Comparison of ENCODE assay signal across 14 mouse cellular contexts in genomic region chr2:90509268-90509667, GRCm38 (mm10).
DNase-seq lines count a peak whose midpoint lies in the region; ATAC-seq and TF ChIP-seq lines count a peak whose summit lies in the region.
"Had no signal": no experiment of that assay in that cellular context is flagged by ENCODE, and none has a peak within 500 bp of the region (broad histone marks: within the 10 kb centered on the region; RNA-seq: fewer than 3 reads in every experiment).

No protein-coding gene starts in this region.

- H3K4me1 ChIP-seq in MEL (ENCODE audit: control insufficient read depth in 1 of 2, insufficient read depth in 2 of 2, low read length in 2 of 2), result peaks cover 2 to 7% of the 10 kb centered on the region in 2 experiments
- 0 out of 2 replicates have a peak, but pooled peaks cover 2% of the 10 kb centered on the region for H3K4me1 ChIP-seq in forebrain, embryonic 11.5 days (replicated peaks; ENCODE audit: control insufficient read depth, insufficient read depth, low read length)
- H3K4me1 ChIP-seq: limb, embryonic 13.5 days had no signal

- intact Hi-C loops in heart, postnatal 10 days (cut with DNase I), result no loop called here

- no peak overlapping the region for H3K9ac ChIP-seq in MEL (ENCODE audit: control insufficient read depth, low read depth, low read length, poor library complexity, severe bottlenecking)
- no peak overlapping the region for H3K9ac ChIP-seq in forebrain, embryonic 11.5 days (ENCODE audit: low read length)
- H3K9ac ChIP-seq: embryonic facial prominence, embryonic 15.5 days; limb, embryonic 13.5 days; liver, postnatal 0 days had no signal

- no peak overlapping the region for H3K4me2 ChIP-seq in forebrain, embryonic 11.5 days (ENCODE audit: low read depth, low read length, severe bottlenecking)
- H3K4me2 ChIP-seq: embryonic facial prominence, embryonic 15.5 days; limb, embryonic 13.5 days had no signal

- no peak for TF ChIP-seq EP300 in MEL (IDR thresholded peaks at IDR 0.05; ENCODE audit: low read depth in 1 of 2, low read length in 2 of 2)

- peaks cover 6% of the 10 kb centered on the region; the same call in 1 of the 2 replicates for H3K79me2 ChIP-seq in MEL (ENCODE audit: control insufficient read depth, insufficient read depth, low read length, poor library complexity)

- H3K27ac ChIP-seq in MEL (ENCODE audit: control insufficient read depth, low read depth, low read length), result no peak overlapping the region
- no peak overlapping the region for H3K27ac ChIP-seq in forebrain, embryonic 11.5 days (ENCODE audit: low read depth, low read length)
- H3K27ac ChIP-seq: embryonic facial prominence, embryonic 15.5 days; limb, embryonic 13.5 days had no signal

- no peak overlapping the region for H3K4me3 ChIP-seq in MEL (ENCODE audit: control insufficient read depth in 1 of 2, insufficient read depth in 1 of 2, low read depth in 2 of 2, low read length in 2 of 2)
- H3K4me3 ChIP-seq in forebrain, embryonic 11.5 days (ENCODE audit: low read depth, low read length), result no peak overlapping the region
- H3K4me3 ChIP-seq: embryonic facial prominence, embryonic 15.5 days; limb, embryonic 13.5 days had no signal

- DNase-seq in 3134 (ENCODE audit: extremely low read depth, insufficient read length, low spot score) (peak; percentile 81), MEL (ENCODE audit: low read depth, low spot score) (no peak)
- peak; percentile 81 to 84 for DNase-seq in adrenal gland, postnatal 36 days
- peak; percentile 46 to 56 for DNase-seq in heart, postnatal 10 days
- no peak for DNase-seq in layer of hippocampus, postnatal 10 days (ENCODE audit: low spot score in 2 of 2)
- DNase-seq in kidney, postnatal 10 days, result no peak
- no peak for DNase-seq in forebrain, embryonic 11.5 days (ENCODE audit: low spot score)
- DNase-seq: cerebellum, adult 18-20 months; liver, postnatal 0 days had no signal

- H3K9me3 ChIP-seq in MEL (replicated peaks; ENCODE audit: insufficient read depth, low read length), result no peaks in the 10 kb centered on the region
- H3K9me3 ChIP-seq in forebrain, embryonic 11.5 days (ENCODE audit: control insufficient read depth, low read length), result no peaks in the 10 kb centered on the region
- H3K9me3 ChIP-seq: embryonic facial prominence, embryonic 15.5 days; limb, embryonic 13.5 days had no signal

- H3K36me3 ChIP-seq in MEL (ENCODE audit: control insufficient read depth in 1 of 2, insufficient read depth in 2 of 2, low read length in 2 of 2), result peaks cover 0 to 4% of the 10 kb centered on the region in 2 experiments; a peak in 2 of 4 replicates
- no peaks in the 10 kb centered on the region for H3K36me3 ChIP-seq in forebrain, embryonic 11.5 days (ENCODE audit: control insufficient read depth, insufficient read depth, low read length)
- H3K36me3 ChIP-seq: embryonic facial prominence, embryonic 15.5 days; limb, embryonic 13.5 days had no signal

- WGBS in forebrain, embryonic 11.5 days, result 95% methylated on average over 4 of the region's 4 CpGs

- ATAC-seq in forebrain, embryonic 11.5 days (replicated peaks; ENCODE audit: low FRiP score), result no peak
- ATAC-seq: forebrain, embryonic 14.5 days; intestine, postnatal 0 days; liver, postnatal 0 days had no signal

- no peak for TF ChIP-seq POLR2A in MEL (IDR thresholded peaks at IDR 0.05; ENCODE audit: control insufficient read depth in 1 of 2, insufficient read depth in 1 of 2, low read depth in 1 of 2, low read length in 2 of 2, poor library complexity in 1 of 2)

- no peak for TF ChIP-seq CTCF in MEL (IDR thresholded peaks at IDR 0.05 in 2 of 3, conservative IDR thresholded peaks at IDR 0.05 in 1 of 3; ENCODE audit: control insufficient read depth in 1 of 3, insufficient read depth in 1 of 3, low read depth in 2 of 3, low read length in 3 of 3, poor library complexity in 1 of 3, severe bottlenecking in 1 of 3)

- no peak for TF ChIP-seq RAD21 in MEL (IDR thresholded peaks at IDR 0.05; ENCODE audit: low read depth, low read length)

- no peaks in the 10 kb centered on the region for H3K27me3 ChIP-seq in MEL (ENCODE audit: control insufficient read depth in 1 of 2, insufficient read depth in 2 of 2, low read length in 2 of 2)
- no peaks in the 10 kb centered on the region for H3K27me3 ChIP-seq in forebrain, embryonic 11.5 days (ENCODE audit: control insufficient read depth, insufficient read depth, low read length)
- H3K27me3 ChIP-seq: CH12.LX; embryonic facial prominence, embryonic 15.5 days; limb, embryonic 13.5 days had no signal

TF ChIP-seq in MEL, 35 proteins besides CTCF, POLR2A, EP300 and RAD21:
- TF ChIP-seq USF2 (IDR thresholded peaks at IDR 0.05; ENCODE audit: borderline replicate concordance in 1 of 2, insufficient read depth in 1 of 2, low read depth in 1 of 2, low read length in 2 of 2) (no peak), USF1 (IDR thresholded peaks at IDR 0.05; ENCODE audit: low read depth, low read length) (peak; percentile 60), MAFK (IDR thresholded peaks at IDR 0.05; ENCODE audit: borderline replicate concordance, low read depth, low read length) (no peak)

Comparison
In these comparisons a context has a peak if more than half of its experiments do, and no peak if none do; other contexts are left out.
1. DNase-seq: peak in 3134 (single experiment), adrenal gland, postnatal 36 days (2 of 2) and heart, postnatal 10 days (2 of 2); none in MEL (single experiment), layer of hippocampus, postnatal 10 days (0 of 2), kidney, postnatal 10 days (single experiment) and forebrain, embryonic 11.5 days (single experiment).